Mouse (Mus musculus): ENCODE measurements around the gene Pacsin2. TPM values are rescaled to one million over a fixed set of nuclear protein-coding genes. Genes with fewer than 3 reads are reported as not detected.
"Not testable (repeated sequence)": the region's sequence is repeated elsewhere in the genome, so short reads cannot be mapped to it uniquely, and the experiment has no call there.

Pacsin2 gene
- polyA plus RNA-seq, 1 experiment, result 73.5 TPM

DNA sequence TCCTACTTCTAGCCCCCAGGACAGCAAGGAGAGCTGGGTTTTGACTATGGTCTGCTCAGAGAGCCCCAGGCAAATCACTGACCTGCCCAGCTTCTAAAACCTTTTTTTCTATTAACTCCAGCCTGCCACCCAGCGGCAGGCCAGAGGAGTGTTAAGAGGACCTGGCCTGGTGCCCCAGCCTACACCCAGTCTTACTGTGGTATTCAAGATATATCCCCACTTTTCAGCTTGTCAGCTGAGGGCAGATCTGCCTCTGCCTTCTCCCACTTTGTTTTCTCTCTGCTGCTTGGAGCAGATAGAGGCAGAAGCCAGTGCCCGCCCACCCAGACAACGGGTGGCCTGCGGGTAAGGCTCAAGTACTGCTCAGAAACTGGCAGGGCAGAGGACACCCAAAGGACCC lies 89.3 kb downstream of the Pacsin2 start:
- Histone ChIP-seq H3K27me3 (ENCODE audit: control insufficient read depth, insufficient read depth, low read length) (no peaks in the 10 kb centered on the region), H3K36me3 (ENCODE audit: control insufficient read depth, insufficient read depth, low read length) (peaks cover 48% of the 10 kb centered on the region), H3K4me1 (ENCODE audit: control insufficient read depth, insufficient read depth, insufficient read length, low read length) (peaks cover 6% of the 10 kb centered on the region; the same call in 1 of the 2 replicates), H3K4me3 (ENCODE audit: low read depth, low read length) (no peak overlapping the region), H3K27ac (ENCODE audit: insufficient read depth, low read depth, low read length) (no peak overlapping the region)
- 58% methylated on average over 4 of the region's 4 CpGs for WGBS
- TF ChIP-seq CTCF (IDR thresholded peaks at IDR 0.05; ENCODE audit: extremely low read depth, insufficient read length, insufficient replicate concordance, low read depth, low read length), result peak; percentile 73; the same call in 1 of the 2 replicates
- no peak for TF ChIP-seq POLR2A (IDR thresholded peaks at IDR 0.05; ENCODE audit: low read depth, low read length)

DNA sequence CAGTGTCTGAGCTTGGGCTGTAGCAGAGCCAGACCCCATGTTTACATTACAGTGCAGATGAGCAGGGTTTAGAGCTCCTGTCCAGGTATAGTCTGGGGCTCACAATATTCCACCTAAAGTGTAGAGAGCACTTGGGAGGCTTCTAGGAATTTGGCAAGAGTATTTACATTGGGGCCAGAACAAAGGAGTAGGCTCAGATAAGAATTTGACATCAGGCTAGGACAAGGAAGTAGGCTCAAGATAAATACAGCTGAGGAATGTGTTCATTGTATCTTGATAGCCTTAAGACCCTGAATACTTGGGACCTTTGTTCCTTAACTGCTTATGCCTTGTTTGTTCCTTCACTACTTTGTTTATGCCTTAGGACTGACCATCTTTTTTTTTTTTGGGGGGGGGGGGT lies 90.3 kb downstream of the Pacsin2 start:
- Histone ChIP-seq H3K36me3 (ENCODE audit: control insufficient read depth, insufficient read depth, low read length) (peaks cover 38% of the 10 kb centered on the region), H3K27ac (ENCODE audit: insufficient read depth, low read depth, low read length) (no peak overlapping the region), H3K27me3 (ENCODE audit: control insufficient read depth, insufficient read depth, low read length) (no peaks in the 10 kb centered on the region), H3K4me1 (ENCODE audit: control insufficient read depth, insufficient read depth, insufficient read length, low read length) (peaks cover 6% of the 10 kb centered on the region; the same call in 1 of the 2 replicates), H3K4me3 (ENCODE audit: low read depth, low read length) (no peak overlapping the region)
- TF ChIP-seq CTCF (IDR thresholded peaks at IDR 0.05; ENCODE audit: extremely low read depth, insufficient read length, insufficient replicate concordance, low read depth, low read length) (no peak), POLR2A (IDR thresholded peaks at IDR 0.05; ENCODE audit: low read depth, low read length) (no peak)

DNA sequence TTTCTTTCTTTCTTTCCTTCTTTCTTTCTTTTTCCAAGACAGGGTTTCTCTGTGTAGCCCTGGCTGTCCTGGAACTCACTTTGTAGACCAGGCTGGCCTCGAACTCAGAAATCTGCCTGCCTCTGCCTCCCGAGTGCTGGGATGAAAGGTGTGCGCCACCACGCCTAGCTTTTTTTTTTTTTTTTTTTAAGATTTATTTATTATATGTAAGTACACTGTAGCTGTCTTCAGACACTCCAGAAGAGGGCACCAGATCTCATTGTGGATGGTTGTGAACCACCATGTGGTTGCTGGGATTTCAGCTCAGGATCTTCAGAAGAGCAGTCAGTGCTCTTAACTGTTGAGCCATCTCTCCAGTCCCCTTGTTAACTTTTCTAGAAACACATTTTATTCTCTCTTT lies 95.7 kb downstream of the Pacsin2 start:
- H3K4me3 ChIP-seq (ENCODE audit: low read depth, low read length); H3K27me3 ChIP-seq (ENCODE audit: control insufficient read depth, insufficient read depth, low read length); H3K36me3 ChIP-seq (ENCODE audit: control insufficient read depth, insufficient read depth, low read length); H3K27ac ChIP-seq (ENCODE audit: insufficient read depth, low read depth, low read length); H3K4me1 ChIP-seq (ENCODE audit: control insufficient read depth, insufficient read depth, insufficient read length, low read length): not testable (repeated sequence)
- WGBS, result 35% methylated on average over 4 of the region's 4 CpGs

DNA sequence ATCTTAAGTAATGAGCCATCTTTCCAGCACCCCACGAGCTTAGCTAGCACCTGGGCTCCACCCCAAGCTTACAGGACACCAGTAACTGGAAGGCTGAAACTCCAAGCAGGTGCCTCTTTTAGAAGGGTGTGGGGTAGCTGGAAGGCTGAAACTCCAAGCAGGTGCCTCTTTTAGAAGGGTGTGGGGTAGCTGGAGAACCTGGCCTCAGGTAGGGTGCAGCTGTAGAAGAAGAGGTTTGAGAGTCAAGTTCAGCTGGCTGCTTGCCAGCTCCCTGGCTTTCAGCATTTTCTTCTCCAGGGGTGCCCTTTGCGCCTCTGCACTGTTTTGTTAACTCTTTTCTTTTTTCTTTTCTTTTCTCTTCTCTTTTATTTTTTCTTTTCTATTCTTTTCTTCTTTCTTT lies 96.1 kb downstream of the Pacsin2 start:
- no peak overlapping the region for H3K27ac ChIP-seq (ENCODE audit: insufficient read depth, low read depth, low read length)
- TF ChIP-seq POLR2A (IDR thresholded peaks at IDR 0.05; ENCODE audit: low read depth, low read length), result no peak
- no peak for TF ChIP-seq CTCF (IDR thresholded peaks at IDR 0.05; ENCODE audit: extremely low read depth, insufficient read length, insufficient replicate concordance, low read depth, low read length)

DNA sequence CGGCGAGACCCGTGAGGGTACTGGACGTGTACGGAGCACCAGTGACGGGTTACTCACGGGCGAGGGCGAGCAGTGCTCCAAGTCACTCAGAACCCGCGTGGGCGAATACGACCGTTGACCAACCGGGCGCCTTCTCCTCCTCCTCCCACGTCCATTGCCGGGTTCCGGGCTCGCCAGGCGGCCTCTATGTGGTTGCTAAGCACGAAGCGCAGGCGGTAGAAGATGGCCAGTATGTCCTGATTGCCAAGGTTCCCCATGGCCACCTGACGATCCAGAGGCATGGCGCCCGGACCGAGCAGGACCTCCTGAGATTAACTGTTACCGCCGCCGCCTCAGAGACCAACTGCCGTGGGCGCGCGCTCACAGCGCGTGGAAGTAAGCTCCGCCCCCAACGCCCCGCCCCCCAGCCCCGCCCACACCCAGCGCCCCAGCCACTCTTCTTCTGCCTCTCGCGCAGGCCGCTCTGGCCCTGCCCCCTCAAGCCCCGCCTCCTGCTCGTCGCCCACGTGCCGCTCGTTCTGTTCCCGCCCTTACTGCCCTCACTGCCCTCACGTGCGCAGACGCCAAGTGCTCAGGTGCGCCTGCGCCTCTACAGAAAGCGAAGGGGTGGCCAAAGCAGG lies 97.4 kb downstream of the Pacsin2 start:
- peak overlapping the region; percentile 95 for H3K4me3 ChIP-seq (ENCODE audit: low read depth, low read length)
- peaks cover 4% of the 10 kb centered on the region for H3K4me1 ChIP-seq (ENCODE audit: control insufficient read depth, insufficient read depth, insufficient read length, low read length)
- 6% methylated on average over 58 of the region's 58 CpGs for WGBS
- H3K36me3 ChIP-seq (ENCODE audit: control insufficient read depth, insufficient read depth, low read length), result no peaks in the 10 kb centered on the region
- TF ChIP-seq POLR2A (IDR thresholded peaks at IDR 0.05; ENCODE audit: low read depth, low read length), result no peak
- TF ChIP-seq CTCF (IDR thresholded peaks at IDR 0.05; ENCODE audit: extremely low read depth, insufficient read length, insufficient replicate concordance, low read depth, low read length), result no peak
- H3K27ac ChIP-seq (ENCODE audit: insufficient read depth, low read depth, low read length), result no peak overlapping the region
- no peaks in the 10 kb centered on the region for H3K27me3 ChIP-seq (ENCODE audit: control insufficient read depth, insufficient read depth, low read length)

More for the DNA sequence above, 96.1 kb downstream of the Pacsin2 start:
- 20% methylated on average over 2 of the region's 2 CpGs for WGBS
- peaks cover 9% of the 10 kb centered on the region for H3K36me3 ChIP-seq (ENCODE audit: control insufficient read depth, insufficient read depth, low read length)
- peaks cover 4% of the 10 kb centered on the region for H3K4me1 ChIP-seq (ENCODE audit: control insufficient read depth, insufficient read depth, insufficient read length, low read length)
- H3K27me3 ChIP-seq (ENCODE audit: control insufficient read depth, insufficient read depth, low read length), result no peaks in the 10 kb centered on the region
- no peak overlapping the region for H3K4me3 ChIP-seq (ENCODE audit: low read depth, low read length)

DNA sequence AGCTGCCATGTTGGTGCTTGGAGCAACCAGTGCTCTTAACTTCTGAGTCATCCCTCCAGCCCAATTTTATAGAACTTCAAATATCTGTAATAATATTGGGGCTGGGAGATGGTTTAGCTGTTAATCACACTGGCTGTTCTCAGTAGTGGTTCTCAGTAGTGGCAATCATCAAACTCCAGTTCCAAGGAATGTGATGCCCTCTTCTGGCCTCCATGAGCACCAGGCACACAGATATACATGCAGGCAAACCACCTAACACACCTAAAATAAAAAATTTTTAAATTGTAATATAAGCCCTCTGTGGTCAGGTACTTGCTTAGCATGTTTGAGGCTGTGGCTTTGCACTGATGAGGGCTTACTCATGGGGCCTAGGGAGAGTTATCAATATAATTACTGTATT lies 98.7 kb downstream of the Pacsin2 start:
- no peak for TF ChIP-seq POLR2A (IDR thresholded peaks at IDR 0.05; ENCODE audit: low read depth, low read length)
- no peak for TF ChIP-seq CTCF (IDR thresholded peaks at IDR 0.05; ENCODE audit: extremely low read depth, insufficient read length, insufficient replicate concordance, low read depth, low read length)
- Histone ChIP-seq H3K36me3 (ENCODE audit: control insufficient read depth, insufficient read depth, low read length) (no peaks in the 10 kb centered on the region), H3K4me3 (ENCODE audit: low read depth, low read length) (no peak overlapping the region), H3K4me1 (ENCODE audit: control insufficient read depth, insufficient read depth, insufficient read length, low read length) (peaks cover 4% of the 10 kb centered on the region), H3K27me3 (ENCODE audit: control insufficient read depth, insufficient read depth, low read length) (no peaks in the 10 kb centered on the region), H3K27ac (ENCODE audit: insufficient read depth, low read depth, low read length) (no peak overlapping the region)

DNA sequence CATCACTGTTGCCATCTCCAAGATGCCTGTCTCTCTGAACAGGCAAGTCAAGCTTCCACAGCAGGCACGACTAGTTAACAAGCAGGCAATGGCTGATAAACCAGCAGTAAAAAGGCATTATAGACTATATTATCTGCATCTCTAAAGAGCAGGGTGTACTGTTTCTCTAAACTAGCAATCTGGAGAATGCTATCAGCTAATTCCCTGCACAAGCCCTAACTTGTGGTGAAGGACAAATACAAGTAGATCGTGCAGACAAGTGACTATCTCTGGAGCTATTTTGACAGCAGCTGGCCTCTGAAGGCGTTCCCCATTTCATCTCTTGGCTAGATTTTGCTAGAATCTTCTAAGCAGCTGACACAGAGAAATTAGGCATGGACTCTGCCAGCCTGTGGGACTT lies 100.2 kb downstream of the Pacsin2 start:
- Histone ChIP-seq H3K27me3 (ENCODE audit: control insufficient read depth, insufficient read depth, low read length) (no peaks in the 10 kb centered on the region), H3K4me1 (ENCODE audit: control insufficient read depth, insufficient read depth, insufficient read length, low read length) (peaks cover 4% of the 10 kb centered on the region), H3K27ac (ENCODE audit: insufficient read depth, low read depth, low read length) (no peak overlapping the region), H3K36me3 (ENCODE audit: control insufficient read depth, insufficient read depth, low read length) (no peaks in the 10 kb centered on the region), H3K4me3 (ENCODE audit: low read depth, low read length) (no peak overlapping the region)
- TF ChIP-seq CTCF (IDR thresholded peaks at IDR 0.05; ENCODE audit: extremely low read depth, insufficient read length, insufficient replicate concordance, low read depth, low read length) (no peak), POLR2A (IDR thresholded peaks at IDR 0.05; ENCODE audit: low read depth, low read length) (no peak)
- 60% methylated on average over 3 of the region's 3 CpGs for WGBS

DNA sequence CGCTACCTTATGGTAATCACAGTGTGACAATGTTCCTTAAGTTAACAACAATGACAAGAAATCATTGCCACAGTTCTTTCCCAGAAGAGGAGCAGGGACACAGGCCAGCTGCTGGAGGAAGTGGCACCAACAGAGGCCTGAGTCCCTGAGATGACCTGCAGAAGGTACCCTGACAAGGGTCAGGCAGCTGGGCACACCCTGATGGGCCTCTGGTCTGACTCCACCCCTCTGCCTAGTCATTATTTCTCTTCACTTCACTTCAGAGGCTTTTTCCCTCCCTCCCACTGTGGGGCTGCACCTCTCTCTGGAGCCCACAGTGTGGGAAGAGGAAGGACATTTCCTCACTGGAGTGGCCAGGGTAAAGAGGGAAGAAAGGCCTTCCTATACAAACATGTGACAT lies 101.6 kb downstream of the Pacsin2 start:
- WGBS, result 86% methylated on average over 1 of the region's 1 CpGs
- not testable (repeated sequence) for H3K4me3 ChIP-seq (ENCODE audit: low read depth, low read length)

DNA sequence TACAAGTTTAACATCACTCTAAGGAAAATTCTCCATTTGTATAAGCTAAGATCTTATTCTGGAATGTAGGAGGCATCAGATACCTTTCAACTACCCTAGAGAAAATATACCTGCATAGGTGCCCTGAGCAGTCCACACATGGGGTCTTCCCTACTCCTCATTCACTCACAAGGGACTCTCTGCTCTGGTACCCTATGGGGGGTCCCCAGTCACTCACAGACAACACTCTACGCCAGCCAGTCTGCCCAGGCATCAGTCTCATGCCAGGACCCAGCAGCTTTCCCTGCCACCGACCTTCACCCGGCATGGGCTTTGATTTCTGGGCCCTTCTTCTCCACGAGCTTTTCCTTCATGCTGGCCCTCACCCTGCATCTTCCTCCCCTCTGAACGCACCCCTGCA lies 103.5 kb downstream of the Pacsin2 start:
- 79% methylated on average over 5 of the region's 5 CpGs for WGBS
- H3K4me1 ChIP-seq (ENCODE audit: control insufficient read depth, insufficient read depth, insufficient read length, low read length); H3K27me3 ChIP-seq (ENCODE audit: control insufficient read depth, insufficient read depth, low read length); H3K36me3 ChIP-seq (ENCODE audit: control insufficient read depth, insufficient read depth, low read length); H3K4me3 ChIP-seq (ENCODE audit: low read depth, low read length); H3K27ac ChIP-seq (ENCODE audit: insufficient read depth, low read depth, low read length): not testable (repeated sequence)

More for the DNA sequence above, 101.6 kb downstream of the Pacsin2 start:
- H3K36me3 ChIP-seq (ENCODE audit: control insufficient read depth, insufficient read depth, low read length); H3K27me3 ChIP-seq (ENCODE audit: control insufficient read depth, insufficient read depth, low read length); H3K27ac ChIP-seq (ENCODE audit: insufficient read depth, low read depth, low read length); H3K4me1 ChIP-seq (ENCODE audit: control insufficient read depth, insufficient read depth, insufficient read length, low read length): not testable (repeated sequence)
